Mouse (Mus musculus): Measurements from ENCODE around the gene Xirp1.

DNA sequence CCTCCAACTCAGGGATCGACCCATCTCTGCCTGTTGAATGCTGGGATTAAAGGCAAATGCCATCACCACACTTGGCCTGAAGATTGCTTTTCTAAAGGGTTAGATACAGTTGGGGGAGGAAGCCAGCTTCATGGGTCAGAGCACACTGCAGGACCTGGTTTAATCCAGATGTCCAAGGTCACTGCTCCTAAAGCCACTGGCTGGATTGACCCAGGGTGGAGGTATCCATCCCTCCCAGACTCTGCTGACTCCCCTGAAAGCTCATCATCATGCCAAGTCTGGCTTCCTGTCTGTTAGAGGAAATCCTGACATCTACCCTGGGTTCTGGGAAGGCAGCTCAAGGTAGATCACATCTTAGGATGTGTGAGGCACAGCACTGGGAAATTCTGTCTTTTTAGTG is 24.6 kb downstream of the Xirp1 start:
- TF ChIP-seq CTCF (IDR thresholded peaks at IDR 0.05; ENCODE audit: low read depth) (no peak), EP300 (IDR thresholded peaks at IDR 0.05; ENCODE audit: low read depth) (no peak)
